Comparison of ENCODE assay signal across 18 mouse cellular contexts in genomic region chr9:45501295-45501927, GRCm38 (mm10).
A peak's percentile ranks its signal among the peaks of the same experiment; 100 is the strongest.
DNase-seq lines count a peak whose midpoint lies in the region; ATAC-seq and TF ChIP-seq lines count a peak whose summit lies in the region.
"Had no signal": no experiment of that assay in that cellular context is flagged by ENCODE, and none has a peak within 500 bp of the region (broad histone marks: within the 10 kb centered on the region; RNA-seq: fewer than 3 reads in every experiment).

No protein-coding gene starts in this region.

- peaks cover 20% of the 10 kb centered on the region for H3K4me1 ChIP-seq in lung, embryonic 16.5 days (replicated peaks; ENCODE audit: control insufficient read depth, insufficient read depth, low read length)
- H3K4me1 ChIP-seq in lung, adult 2 months (ENCODE audit: control insufficient read depth, insufficient read depth, low read length): no peaks in the 10 kb centered on the region
- H3K4me1 ChIP-seq in forebrain, embryonic 13.5 days: peaks cover 54% of the 10 kb centered on the region
- H3K4me1 ChIP-seq in stomach, embryonic 15.5 days: peaks cover 19% of the 10 kb centered on the region

- TF ChIP-seq POLR2A in lung, adult 2 months (IDR thresholded peaks at IDR 0.05; ENCODE audit: borderline replicate concordance, extremely low read depth, low read depth, low read length): no peak

- TF ChIP-seq CTCF in lung, adult 2 months (IDR thresholded peaks at IDR 0.05; ENCODE audit: insufficient read depth, low read length): no peak

- no peak overlapping the region; the same call in 1 of the 2 replicates for H3K9ac ChIP-seq in lung, embryonic 16.5 days (ENCODE audit: low read length)
- H3K9ac ChIP-seq in forebrain, embryonic 13.5 days: 0 out of 2 replicates have a peak overlapping the region, but pooled peaks have one; percentile 23
- H3K9ac ChIP-seq in stomach, embryonic 15.5 days: no peak overlapping the region
- H3K9ac ChIP-seq: hindbrain, embryonic 15.5 days had no signal

- H3K27ac ChIP-seq in lung, embryonic 16.5 days (ENCODE audit: low read length): peak overlapping the region; percentile 89
- H3K27ac ChIP-seq in forebrain, embryonic 13.5 days: peak overlapping the region; percentile 72
- H3K27ac ChIP-seq in stomach, embryonic 15.5 days: peak overlapping the region; percentile 48; the same call in 1 of the 2 replicates
- H3K27ac ChIP-seq: hindbrain, embryonic 15.5 days; limb, embryonic 10.5 days; neural tube, embryonic 13.5 days had no signal

- H3K27me3 ChIP-seq in lung, embryonic 16.5 days (ENCODE audit: control insufficient read depth, insufficient read depth, low read depth, low read length): no peaks in the 10 kb centered on the region
- H3K27me3 ChIP-seq in forebrain, embryonic 13.5 days: no peaks in the 10 kb centered on the region
- no peaks in the 10 kb centered on the region for H3K27me3 ChIP-seq in stomach, embryonic 15.5 days (replicated peaks)
- H3K27me3 ChIP-seq: hindbrain, embryonic 15.5 days; neural tube, embryonic 13.5 days had no signal

- no peaks in the 10 kb centered on the region for H3K36me3 ChIP-seq in lung, embryonic 16.5 days (ENCODE audit: control insufficient read depth, insufficient read depth, low read length)
- H3K36me3 ChIP-seq in forebrain, embryonic 13.5 days (ENCODE audit: poor library complexity, severe bottlenecking): no peaks in the 10 kb centered on the region
- H3K36me3 ChIP-seq in stomach, embryonic 15.5 days: no peaks in the 10 kb centered on the region
- H3K36me3 ChIP-seq: hindbrain, embryonic 15.5 days; limb, embryonic 10.5 days; neural tube, embryonic 13.5 days had no signal

- DNase-seq in lung, adult 2 months: no peak
- DNase-seq in R1 (ENCODE audit: low read depth, low spot score): peak; percentile 17
- DNase-seq in retina, postnatal 1 day: no peak
- no peak for DNase-seq in cerebellum, postnatal 14 days
- DNase-seq: adrenal gland, postnatal 14 days; cerebellum, adult 2 months; gastrocnemius, postnatal 14 days; kidney, adult 8-10 months; kidney, postnatal 4 days had no signal

- no peak for ATAC-seq in lung, embryonic 16.5 days (ENCODE audit: low read depth)
- no peak for ATAC-seq in forebrain, embryonic 13.5 days
- no peak for ATAC-seq in stomach, embryonic 15.5 days (ENCODE audit: insufficient read depth, low FRiP score, low read depth)
- no peak for ATAC-seq in frontal cortex, adult (ENCODE audit: low TSS enrichment)
- ATAC-seq: activated CD4-positive, CD25-positive, alpha-beta regulatory T cell, adult 4 months had no signal

- H3K4me3 ChIP-seq in lung, embryonic 16.5 days (ENCODE audit: low read length): no peak overlapping the region
- H3K4me3 ChIP-seq in lung, adult 2 months (replicated peaks; ENCODE audit: extremely low read depth, low read depth, low read length): no peak overlapping the region
- H3K4me3 ChIP-seq in forebrain, embryonic 13.5 days: no peak overlapping the region
- no peak overlapping the region for H3K4me3 ChIP-seq in stomach, embryonic 15.5 days (replicated peaks)
- H3K4me3 ChIP-seq: hindbrain, embryonic 15.5 days; limb, embryonic 10.5 days; neural tube, embryonic 13.5 days had no signal

- H3K4me2 ChIP-seq in lung, embryonic 16.5 days (ENCODE audit: low read depth, low read length): 0 out of 2 replicates have a peak overlapping the region, but pooled peaks have one; percentile 10
- H3K4me2 ChIP-seq in forebrain, embryonic 13.5 days: peak overlapping the region; percentile 8
- peak overlapping the region; percentile 30; the same call in 1 of the 2 replicates for H3K4me2 ChIP-seq in stomach, embryonic 15.5 days
- H3K4me2 ChIP-seq: hindbrain, embryonic 15.5 days; liver, embryonic 11.5 days; neural tube, embryonic 13.5 days had no signal

- WGBS in lung, embryonic 16.5 days: 44% methylated on average over 5 of the region's 5 CpGs
- whole genome bisulfite sequencing in lung, adult 2 months: 52% methylated on average over 5 of the region's 5 CpGs
- 42% methylated on average over 5 of the region's 5 CpGs for WGBS in forebrain, embryonic 13.5 days
- 60% methylated on average over 5 of the region's 5 CpGs for WGBS in stomach, embryonic 15.5 days

- no peaks in the 10 kb centered on the region for H3K9me3 ChIP-seq in lung, embryonic 16.5 days (ENCODE audit: control insufficient read depth, low read length)
- no peaks in the 10 kb centered on the region for H3K9me3 ChIP-seq in forebrain, embryonic 13.5 days (replicated peaks)
- no peaks in the 10 kb centered on the region for H3K9me3 ChIP-seq in stomach, embryonic 15.5 days
- H3K9me3 ChIP-seq: hindbrain, embryonic 15.5 days; limb, embryonic 10.5 days; neural tube, embryonic 13.5 days had no signal
